Mouse (Mus musculus) forebrain, embryonic 15.5 days (tissue): ENCODE results near the gene Zbtb8b. TPM values are rescaled to one million over a fixed set of nuclear protein-coding genes. Genes with fewer than 3 reads are reported as not detected.
A peak's percentile ranks its signal among the peaks of the same experiment; 100 is the strongest.
"Not testable (repeated sequence)": the region's sequence is repeated elsewhere in the genome, so short reads cannot be mapped to it uniquely, and the experiment has no call there.

Experiments used
- ATAC-seq: fragments of 200-750 bp; cut with Nextera tagmentation; replicated peaks from 2 replicates; pipeline ENCODE4 v1.8.0; 2017; ENCODE audit warnings: mild to moderate bottlenecking, moderate TSS enrichment, moderate library complexity
- H3K27ac ChIP-seq: fragments of 300-500 bp; sonication (generic); replicated peaks from 2 replicates; pipeline ENCODE4 v1.5.1; 2015; ENCODE audit warnings: mild to moderate bottlenecking, inconsistent platforms
- H3K27me3 ChIP-seq: fragments of 300-500 bp; sonication (generic); 2 replicates; pipeline ENCODE4 v1.6.1; 2015; ENCODE audit warnings: inconsistent platforms
- H3K36me3 ChIP-seq: fragments of 300-500 bp; sonication (generic); 2 replicates; pipeline ENCODE4 v1.6.1; 2015; ENCODE audit warnings: mild to moderate bottlenecking, inconsistent platforms
- H3K4me1 ChIP-seq: fragments of 300-500 bp; sonication (generic); 2 replicates; pipeline ENCODE4 v1.6.1; 2015; ENCODE audit warnings: inconsistent platforms
- H3K4me2 ChIP-seq: fragments of 300-500 bp; sonication (generic); replicated peaks from 2 replicates; pipeline ENCODE4 v1.6.1; 2015; ENCODE audit warnings: mild to moderate bottlenecking, inconsistent platforms
- H3K4me3 ChIP-seq: fragments of 300-500 bp; sonication (generic); 2 replicates; pipeline ENCODE4 v1.5.1; 2015; ENCODE audit warnings: mild to moderate bottlenecking, inconsistent platforms
- H3K9ac ChIP-seq: fragments of 300-500 bp; sonication (generic); replicated peaks from 2 replicates; pipeline ENCODE4 v1.6.1; 2015; ENCODE audit warnings: mild to moderate bottlenecking, inconsistent platforms
- H3K9me3 ChIP-seq: fragments of 300-500 bp; sonication (generic); 2 replicates; pipeline ENCODE4 v1.6.1; 2016; ENCODE audit warnings: inconsistent platforms
- WGBS: fragments of 180-500 bp; shearing (Covaris S2); methylation state at CpG from one replicate; pipeline ENCODE4 v1.1.7; 2015; ENCODE audit warnings: mixed read lengths; 5-methylcytosine and 5-hydroxymethylcytosine counted together
- polyA plus RNA-seq: library from polyadenylated mRNA; unstranded; fragments of >200 nt; fragmentation: Nextera tagmentation; extraction: Ambion mirVana; gene quantifications from 2 replicates; pipeline ENCODE4 v1.2.1, GENCODE M21; 2015

Gene Zbtb8b
- 7.3 and 7.5 TPM in 2 replicates for polyA plus RNA-seq

DNA sequence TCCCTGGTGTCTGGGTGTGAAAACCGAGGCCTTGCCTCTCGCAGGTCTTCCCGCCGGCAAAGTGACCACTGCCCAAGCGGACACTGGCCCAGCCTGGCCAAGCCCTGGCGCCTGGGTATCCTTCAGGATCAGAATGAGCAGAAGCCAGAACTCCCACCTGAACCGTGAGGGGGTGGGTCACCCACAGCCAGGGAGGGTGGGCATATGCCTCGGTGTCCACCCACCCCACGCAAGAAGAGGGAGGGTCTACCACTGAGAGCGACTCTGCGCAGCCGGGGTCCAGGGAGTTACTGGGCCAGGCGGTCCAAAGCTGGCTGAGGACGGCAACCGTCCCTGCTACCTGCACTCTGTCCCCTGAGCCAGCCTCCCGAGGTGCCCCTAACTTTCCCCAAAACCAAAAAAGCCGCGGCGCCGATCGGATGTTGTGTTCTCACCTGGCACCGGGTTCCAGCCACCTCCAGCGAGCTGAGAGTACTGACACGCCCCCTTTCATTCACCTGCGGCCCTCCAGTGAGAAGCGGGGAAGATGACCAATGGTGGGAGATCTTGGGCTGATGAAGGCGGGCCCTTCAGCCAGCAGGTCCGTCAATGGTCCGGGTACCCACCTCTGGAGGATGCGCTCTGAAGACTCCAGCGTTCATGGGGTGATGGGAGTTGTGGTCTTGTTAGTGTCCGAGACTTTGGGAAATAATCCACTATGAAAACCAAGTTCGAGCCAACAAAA lies at the start of gene Zbtb8b:
Gene Zbtb8b (minus strand): TSS at position 514 of the 724 bp plus-strand sequence.
- Histone ChIP-seq H3K9ac (peak within 1 kb of the TSS; percentile 47), H3K9me3 (no peaks in the 10 kb centered on the region), H3K27ac (no peak within 1 kb of the TSS), H3K27me3 (peaks cover 23% of the 10 kb centered on the region), H3K4me3 (peak within 1 kb of the TSS; percentile 51), H3K4me1 (peaks cover 10% of the 10 kb centered on the region), H3K36me3 (no peaks in the 10 kb centered on the region), H3K4me2 (peak within 1 kb of the TSS; percentile 54)
- WGBS: 2% methylated on average over 33 of the region's 33 CpGs
- peak; percentile 93 for ATAC-seq

DNA sequence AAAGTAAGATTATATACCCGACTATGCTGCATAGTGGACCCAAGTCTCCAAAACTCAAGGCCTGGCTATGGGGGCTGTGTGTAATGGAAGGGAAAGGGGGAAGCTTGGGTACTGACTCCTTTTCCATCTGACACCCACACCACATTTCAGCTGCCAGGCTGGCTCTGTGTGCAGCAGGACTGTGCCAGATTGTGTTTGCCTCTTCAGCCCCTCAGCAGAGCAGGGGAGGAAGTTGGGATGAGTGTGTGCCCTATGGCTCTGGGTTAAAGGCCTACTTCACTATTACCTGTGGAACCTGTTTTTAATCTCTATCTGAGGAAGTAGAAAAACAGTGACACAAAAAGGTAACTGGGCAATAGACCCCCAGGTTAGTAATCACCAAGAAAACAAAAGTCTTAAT lies 40.4 kb upstream of the Zbtb8b start:
- peaks cover 74% of the 10 kb centered on the region for H3K36me3 ChIP-seq
- no peak for ATAC-seq

DNA sequence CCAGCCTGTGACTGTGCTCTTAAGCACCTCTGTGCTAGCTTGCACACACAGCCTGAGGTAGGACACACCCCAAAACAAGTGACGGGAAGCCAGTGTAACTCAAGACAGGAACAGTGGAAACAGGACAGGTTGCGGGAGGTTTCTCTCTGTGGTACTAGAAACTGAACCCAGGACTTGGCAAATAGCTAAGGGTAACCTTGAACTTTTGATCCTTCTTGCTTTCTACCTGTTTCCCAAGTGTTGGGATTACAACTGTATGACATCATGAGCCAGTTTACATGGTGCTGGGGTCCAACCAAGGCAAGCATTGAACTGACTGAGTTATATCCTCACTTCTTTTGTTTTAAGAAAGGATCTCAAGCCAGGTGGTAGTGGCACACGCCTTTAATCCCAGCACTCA lies 39.2 kb upstream of the Zbtb8b start:
- ATAC-seq: no peak
- Histone ChIP-seq H3K4me2 (no peak overlapping the region), H3K9ac (no peak overlapping the region), H3K4me1 (no peaks in the 10 kb centered on the region), H3K27ac (no peak overlapping the region), H3K9me3 (no peaks in the 10 kb centered on the region), H3K27me3 (no peaks in the 10 kb centered on the region), H3K36me3 (peaks cover 72% of the 10 kb centered on the region), H3K4me3 (no peak overlapping the region)
- WGBS: 88% methylated on average over 3 of the region's 3 CpGs

More for the DNA sequence above, 40.4 kb upstream of the Zbtb8b start:
- Histone ChIP-seq H3K4me1 (no peaks in the 10 kb centered on the region), H3K4me3 (no peak overlapping the region), H3K9ac (no peak overlapping the region), H3K27ac (no peak overlapping the region), H3K9me3 (no peaks in the 10 kb centered on the region), H3K4me2 (no peak overlapping the region), H3K27me3 (no peaks in the 10 kb centered on the region)
- WGBS: 84% methylated on average over 1 of the region's 1 CpGs

DNA sequence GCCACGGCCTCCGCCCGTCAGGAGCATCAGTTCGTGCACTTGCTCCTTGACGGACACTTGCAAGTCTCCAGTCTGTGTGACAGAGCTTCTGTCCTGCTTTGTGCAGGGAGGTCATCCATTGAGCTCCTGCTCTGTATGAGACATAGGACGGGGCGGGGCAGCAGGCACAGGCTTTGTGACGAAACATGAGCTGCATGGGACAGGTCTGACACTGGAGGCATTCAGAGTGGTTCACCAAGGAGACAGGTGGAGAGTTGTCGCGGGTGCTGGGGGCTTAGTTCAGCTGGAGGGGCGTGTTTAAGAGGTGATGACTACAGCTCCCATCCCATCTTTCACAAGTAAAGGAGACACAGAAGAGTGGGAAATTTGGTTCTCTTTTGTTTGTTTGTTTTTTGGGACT lies 35.4 kb upstream of the Zbtb8b start:
- Histone ChIP-seq H3K4me1 (no peaks in the 10 kb centered on the region), H3K27ac (no peak overlapping the region), H3K4me3 (no peak overlapping the region), H3K27me3 (no peaks in the 10 kb centered on the region), H3K36me3 (peaks cover 85% of the 10 kb centered on the region), H3K9me3 (no peaks in the 10 kb centered on the region), H3K9ac (no peak overlapping the region), H3K4me2 (no peak overlapping the region)
- 90% methylated on average over 11 of the region's 11 CpGs for WGBS
- ATAC-seq: no peak

DNA sequence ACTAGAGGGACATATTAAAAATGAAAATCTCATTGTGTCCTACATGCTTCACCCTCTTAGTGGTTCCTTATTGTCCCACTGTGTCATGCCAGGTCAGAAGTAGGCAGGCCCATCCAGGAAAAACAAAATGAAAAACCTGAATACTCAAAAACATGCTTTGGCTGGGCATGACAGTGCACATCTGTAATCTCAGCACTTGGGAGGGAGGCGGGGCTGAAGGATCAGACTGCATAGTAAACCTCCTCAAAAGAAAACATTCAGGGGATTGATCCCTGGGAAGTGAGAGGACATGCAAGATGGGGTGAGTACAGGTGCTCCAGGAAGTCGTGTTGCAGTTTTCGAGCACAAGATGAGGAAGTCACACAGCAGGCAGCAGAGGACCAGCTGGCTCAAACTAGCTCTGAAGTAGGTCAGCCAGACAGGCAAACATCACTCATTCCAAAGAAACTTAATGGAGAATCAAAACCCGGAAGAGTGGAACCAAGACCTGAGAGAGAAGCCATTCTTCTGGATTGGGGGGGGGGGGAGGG lies 23.7 kb upstream of the Zbtb8b start:
- peaks cover 48% of the 10 kb centered on the region for H3K36me3 ChIP-seq
- H3K4me1 ChIP-seq: peaks cover 18% of the 10 kb centered on the region
- no peak overlapping the region for H3K4me2 ChIP-seq
- 84% methylated on average over 4 of the region's 4 CpGs for WGBS
- no peak overlapping the region for H3K9ac ChIP-seq
- no peak for ATAC-seq
- no peak overlapping the region for H3K27ac ChIP-seq
- H3K9me3 ChIP-seq: no peaks in the 10 kb centered on the region
- H3K27me3 ChIP-seq: no peaks in the 10 kb centered on the region
- no peak overlapping the region for H3K4me3 ChIP-seq

DNA sequence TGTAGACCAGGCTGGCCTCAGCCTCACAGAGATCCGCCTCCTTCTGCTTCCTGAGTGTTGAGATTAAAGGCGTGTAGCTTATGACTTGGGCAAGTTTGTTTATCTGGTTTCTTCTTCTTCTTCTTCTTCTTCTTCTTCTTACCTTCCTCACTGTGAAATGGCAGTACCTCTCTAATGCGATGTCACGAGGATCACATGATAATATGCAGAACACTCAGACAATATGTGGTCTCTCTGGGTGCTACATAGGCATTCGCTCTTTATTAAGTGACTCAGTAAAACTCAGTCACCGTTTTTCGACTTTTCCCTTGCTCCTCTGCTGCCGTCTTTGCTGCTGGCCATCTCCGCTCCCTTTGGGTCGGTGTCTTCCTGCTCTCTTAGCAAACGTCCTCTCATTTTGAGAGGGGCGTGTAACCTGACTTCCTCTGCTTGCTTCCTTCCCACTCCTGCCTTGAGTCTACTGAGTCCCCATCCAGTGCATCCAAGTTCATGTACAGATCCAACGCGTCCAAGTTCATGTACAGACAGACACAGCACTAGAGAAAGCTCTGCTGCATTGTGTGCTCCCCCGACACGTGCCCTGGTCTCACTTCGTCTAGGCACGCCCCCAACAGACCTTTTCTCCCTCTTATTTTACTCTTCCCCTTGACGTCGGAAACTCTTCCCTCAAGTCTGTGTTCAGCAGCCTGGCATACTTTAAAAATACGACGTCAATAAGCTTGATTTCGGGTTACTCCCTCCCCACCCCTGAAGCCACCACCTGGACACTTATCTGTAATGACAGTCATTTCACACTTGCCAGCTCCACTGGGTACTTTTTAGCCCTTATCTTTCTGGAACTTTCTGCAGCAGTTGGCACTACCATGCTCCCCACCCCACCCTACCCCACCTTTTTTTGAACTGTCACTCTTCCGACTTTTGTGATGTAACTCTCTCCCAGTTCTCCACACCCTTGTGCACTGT lies 22.7 kb upstream of the Zbtb8b start:
- H3K27me3 ChIP-seq: no peaks in the 10 kb centered on the region
- peaks cover 18% of the 10 kb centered on the region for H3K4me1 ChIP-seq
- no peak overlapping the region for H3K27ac ChIP-seq
- H3K9ac ChIP-seq: no peak overlapping the region
- peaks cover 38% of the 10 kb centered on the region for H3K36me3 ChIP-seq
- no peaks in the 10 kb centered on the region for H3K9me3 ChIP-seq
- 89% methylated on average over 24 of the region's 24 CpGs for WGBS
- H3K4me2 ChIP-seq: no peak overlapping the region
- H3K4me3 ChIP-seq: no peak overlapping the region
- ATAC-seq: no peak

DNA sequence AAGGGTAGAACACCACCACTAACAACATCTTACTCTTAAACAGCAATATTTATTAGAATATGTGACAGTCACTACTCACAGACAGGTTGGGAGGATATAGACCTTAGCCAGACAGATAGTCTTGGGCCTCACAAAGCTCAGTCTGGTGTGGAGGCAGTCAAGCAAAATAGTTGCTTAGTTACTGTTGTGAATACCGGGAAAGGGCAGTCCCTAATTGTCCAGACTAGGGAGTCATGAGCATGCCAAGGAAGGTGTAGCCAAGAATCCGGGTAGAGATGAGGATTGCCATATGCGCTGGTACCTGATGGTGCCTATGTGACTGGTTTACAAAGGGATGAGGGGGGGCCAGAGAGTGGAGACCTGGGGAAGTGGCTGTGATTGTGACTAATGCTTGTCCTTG lies 21.5 kb upstream of the Zbtb8b start:
- Histone ChIP-seq H3K4me3 (peak overlapping the region; percentile 99), H3K27me3 (no peaks in the 10 kb centered on the region), H3K9ac (peak overlapping the region; percentile 91), H3K9me3 (no peaks in the 10 kb centered on the region), H3K27ac (peak overlapping the region; percentile 97; the same call in 1 of the 2 replicates), H3K4me1 (peaks cover 18% of the 10 kb centered on the region), H3K36me3 (peaks cover 26% of the 10 kb centered on the region), H3K4me2 (peak overlapping the region; percentile 91)
- ATAC-seq: no peak
- WGBS: 40% methylated on average over 3 of the region's 3 CpGs

DNA sequence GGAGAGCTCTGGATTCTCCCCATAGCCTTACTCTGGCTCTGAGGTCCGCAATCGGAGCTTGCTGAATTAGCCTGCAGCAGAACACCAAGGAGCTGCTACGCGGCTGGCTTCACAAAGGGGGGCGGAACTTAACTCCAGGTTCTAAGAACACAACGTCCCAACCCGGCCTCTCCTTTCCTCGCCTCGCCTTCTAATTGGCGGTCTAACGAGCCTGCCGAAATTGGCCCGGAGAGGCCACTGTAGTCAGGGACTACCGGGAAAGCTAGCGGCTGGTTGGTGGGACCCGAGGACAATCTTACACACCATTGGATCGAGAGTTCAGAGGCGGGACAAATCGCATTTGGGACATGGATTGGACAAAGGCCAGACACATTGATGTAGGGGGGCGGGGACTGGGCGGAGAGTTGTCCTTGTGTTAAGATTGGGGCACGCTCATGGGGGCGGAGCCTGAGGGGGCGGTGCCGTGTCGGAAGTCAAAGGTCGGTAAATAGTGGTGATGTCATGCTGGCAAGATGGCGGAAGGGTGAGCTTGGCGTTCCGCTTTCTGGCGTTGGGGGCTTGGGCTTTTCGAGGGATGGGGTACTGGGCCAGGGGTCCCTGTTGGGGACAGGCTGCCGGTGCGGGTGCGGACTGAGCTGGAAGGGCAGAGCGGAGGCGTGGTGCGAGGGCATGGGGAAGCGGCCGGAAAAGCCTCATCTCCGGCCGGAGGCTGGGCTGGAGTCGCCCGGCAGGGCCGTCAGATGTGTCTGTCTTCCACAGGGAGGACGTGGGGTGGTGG lies 20.7 kb upstream of the Zbtb8b start, which contains the start of gene Bsdc1:
Gene Bsdc1 (plus strand): TSS at position 399 of the 778 bp plus-strand sequence.
- Histone ChIP-seq H3K4me1 (peaks cover 18% of the 10 kb centered on the region), H3K4me2 (peak within 1 kb of the TSS; percentile 91), H3K27me3 (no peaks in the 10 kb centered on the region), H3K9me3 (no peaks in the 10 kb centered on the region), H3K9ac (peak within 1 kb of the TSS; percentile 91), H3K4me3 (peak within 1 kb of the TSS; percentile 99), H3K27ac (peak within 1 kb of the TSS; percentile 97), H3K36me3 (peaks cover 18% of the 10 kb centered on the region)
- under 1% methylated on average over 46 of the region's 46 CpGs for WGBS
- ATAC-seq: peak; percentile 99

DNA sequence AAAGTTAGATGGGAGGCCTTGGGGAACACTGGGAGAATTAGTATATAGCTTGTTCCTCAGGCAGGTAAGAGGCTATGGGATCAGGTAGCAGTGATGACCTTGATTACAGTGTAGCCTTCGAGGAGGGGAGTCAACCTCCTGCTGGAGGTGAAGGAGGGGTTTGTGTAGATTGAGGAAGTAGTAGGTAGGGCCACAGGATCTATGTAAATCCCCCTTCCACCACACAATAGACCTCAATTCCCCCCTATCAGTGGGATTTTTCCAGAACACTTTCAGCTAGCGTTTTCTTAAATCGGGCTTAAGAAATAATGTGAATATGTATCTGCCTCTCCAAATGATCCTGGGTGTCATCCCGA lies 20.2 kb upstream of the Zbtb8b start:
- H3K9ac ChIP-seq: peak overlapping the region; percentile 72
- peaks cover 13% of the 10 kb centered on the region for H3K36me3 ChIP-seq
- under 1% methylated on average over 4 of the region's 4 CpGs for WGBS
- peaks cover 18% of the 10 kb centered on the region for H3K4me1 ChIP-seq
- ATAC-seq: peak; percentile 28
- H3K9me3 ChIP-seq: no peaks in the 10 kb centered on the region
- H3K4me2 ChIP-seq: peak overlapping the region; percentile 59
- H3K4me3 ChIP-seq: peak overlapping the region; percentile 99
- H3K27me3 ChIP-seq: no peaks in the 10 kb centered on the region
- H3K27ac ChIP-seq: peak overlapping the region; percentile 97

DNA sequence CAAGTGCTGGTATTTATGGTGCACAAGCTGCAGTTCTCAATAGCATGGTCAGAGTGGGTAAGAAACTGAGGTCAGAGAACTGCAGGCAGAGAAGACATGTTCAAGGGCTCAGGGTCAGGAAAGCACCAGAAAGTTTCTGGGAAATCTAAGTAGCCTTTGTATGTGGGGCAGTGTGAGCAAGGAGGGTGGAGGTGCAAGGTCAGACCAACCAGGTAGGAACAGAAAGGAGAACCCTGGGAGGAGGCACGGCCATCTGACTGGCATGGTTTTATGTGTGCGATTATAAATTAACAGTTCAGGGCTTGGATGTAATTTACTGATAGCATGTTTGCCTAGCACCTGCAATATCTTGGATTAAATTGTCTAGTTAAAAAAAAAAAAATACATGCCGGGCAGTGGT lies 19.1 kb upstream of the Zbtb8b start:
- H3K36me3 ChIP-seq: 0 out of 2 replicates have a peak, but pooled peaks cover 2% of the 10 kb centered on the region
- no peaks in the 10 kb centered on the region for H3K27me3 ChIP-seq
- peaks cover 21% of the 10 kb centered on the region for H3K4me1 ChIP-seq
- no peaks in the 10 kb centered on the region for H3K9me3 ChIP-seq
- no peak overlapping the region for H3K27ac ChIP-seq
- no peak overlapping the region for H3K4me3 ChIP-seq
- no peak overlapping the region for H3K9ac ChIP-seq
- 94% methylated on average over 3 of the region's 3 CpGs for WGBS
- ATAC-seq: no peak
- H3K4me2 ChIP-seq: no peak overlapping the region

DNA sequence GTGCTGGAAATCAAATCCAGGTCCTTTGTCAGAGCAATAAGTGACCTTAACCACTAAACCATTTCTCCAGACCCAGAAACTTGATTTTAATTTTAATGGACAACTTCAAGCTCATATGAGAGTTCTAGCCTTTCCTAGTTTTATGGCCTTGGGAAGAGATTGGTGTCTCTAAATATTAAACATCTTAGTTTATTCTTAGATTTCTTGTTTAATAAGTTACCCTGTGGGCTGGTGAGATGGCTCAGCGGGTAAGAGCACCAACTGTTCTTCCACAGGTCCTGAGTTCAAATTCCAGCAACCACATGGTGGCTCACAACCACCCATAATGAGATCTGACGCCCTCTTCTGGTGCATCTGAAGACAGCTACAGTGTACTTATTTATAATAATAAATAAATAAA lies 16.7 kb upstream of the Zbtb8b start:
- WGBS: 80% methylated on average over 2 of the region's 2 CpGs
- H3K4me2 ChIP-seq, H3K36me3 ChIP-seq, H3K9ac ChIP-seq, H3K9me3 ChIP-seq, H3K4me3 ChIP-seq, H3K27me3 ChIP-seq, ATAC-seq, H3K27ac ChIP-seq: not testable (repeated sequence)
- H3K4me1 ChIP-seq: peaks cover 13% of the 10 kb centered on the region
